8 mouse cellular contexts compared by ENCODE assay signal in the genomic region with DNA sequence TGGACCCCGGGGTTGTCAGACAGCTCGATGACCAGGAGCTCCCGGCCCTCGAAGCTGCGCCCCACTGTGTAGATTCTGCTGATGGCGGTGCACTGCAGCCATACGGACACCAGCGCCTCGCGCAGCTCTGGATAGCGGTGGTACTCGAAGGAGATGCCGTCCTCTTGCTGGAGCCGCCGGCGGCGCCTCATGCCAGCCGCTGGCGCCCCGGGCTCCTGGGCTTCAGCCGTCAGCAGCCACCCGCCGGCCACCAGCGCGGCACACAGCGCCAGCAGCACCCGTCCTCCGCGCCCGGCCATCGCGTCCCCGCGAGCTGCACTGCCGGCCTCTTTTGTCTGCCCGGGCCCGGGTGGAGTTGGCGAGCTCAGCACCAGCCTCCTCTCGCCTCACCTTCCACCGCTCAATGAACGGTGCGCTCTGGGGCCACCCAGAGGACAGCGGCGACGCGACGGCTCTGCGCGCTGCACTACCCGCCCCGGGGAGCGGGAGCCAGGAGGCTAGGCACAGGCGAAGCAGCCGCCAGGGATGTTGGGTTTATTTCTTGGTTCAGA. TPM values are rescaled to one million over a fixed set of nuclear protein-coding genes. Genes with fewer than 3 reads are reported as not detected.
DNase-seq lines count a peak whose midpoint lies in the region; ATAC-seq lines count a peak whose summit lies in the region.

Gene Cpe (minus strand): TSS at position 404 of the 551 bp plus-strand sequence.

- WGBS in intestine, embryonic 14.5 days, result under 1% methylated on average over 53 of the region's 54 CpGs

- peak within 1 kb of the TSS; percentile 72 for H3K27ac ChIP-seq in intestine, embryonic 14.5 days (ENCODE audit: low read depth)

- peak; percentile 84 for DNase-seq in adrenal gland, adult 8-10 months
- peak; percentile 78 for DNase-seq in embryo, embryonic 11.5 days (ENCODE audit: low read depth, low spot score)
- DNase-seq in gastrocnemius, postnatal 4 days (ENCODE audit: low spot score in 2 of 2), result peak; percentile 49 to 78
- DNase-seq in intestine, embryonic 14.5 days (ENCODE audit: low spot score), result peak; percentile 86
- DNase-seq in left cerebral cortex, adult 8-10 months (ENCODE audit: low spot score in 2 of 2), result peak; percentile 79 to 84
- DNase-seq in lung, postnatal 4 days, result peak; percentile 66 to 72
- DNase-seq in right cerebral cortex, postnatal 10 days (ENCODE audit: low spot score in 2 of 2), result peak; percentile 93
- peak; percentile 79 for DNase-seq in yolk sac, embryonic 10.5 days (ENCODE audit: low spot score)

- ATAC-seq in intestine, embryonic 14.5 days (replicated peaks; ENCODE audit: low FRiP score, low TSS enrichment, low read depth), result peak; percentile 97

- peak within 1 kb of the TSS; percentile 79 for H3K9ac ChIP-seq in intestine, embryonic 14.5 days (ENCODE audit: low read length)

- H3K4me3 ChIP-seq in intestine, embryonic 14.5 days (ENCODE audit: low read depth, low read length), result peak within 1 kb of the TSS; percentile 41

- H3K9me3 ChIP-seq in intestine, embryonic 14.5 days (ENCODE audit: control insufficient read depth, low read length), result no peaks in the 10 kb centered on the region

- H3K4me2 ChIP-seq in intestine, embryonic 14.5 days (ENCODE audit: low read length), result peak within 1 kb of the TSS; percentile 50

- H3K4me1 ChIP-seq in intestine, embryonic 14.5 days (replicated peaks; ENCODE audit: control insufficient read depth, insufficient read depth, low read length), result no peaks in the 10 kb centered on the region; the same call in 1 of the 2 replicates

- H3K36me3 ChIP-seq in intestine, embryonic 14.5 days (ENCODE audit: control insufficient read depth, insufficient read depth, low read length), result no peaks in the 10 kb centered on the region

- no peaks in the 10 kb centered on the region for H3K27me3 ChIP-seq in intestine, embryonic 14.5 days (replicated peaks; ENCODE audit: control insufficient read depth, insufficient read depth, low read length)

RNA-seq across cellular contexts. Expression of gene Cpe, which starts in this region (rescaled TPM):
- 1,000 to 10,000 TPM in 2 of 4 experiments, 100 to 1,000 TPM in 2; 953 to 1,190 (median 1,047) TPM for total RNA-seq in adrenal gland, adult 8-10 months (2022)
- 100 to 1,000 TPM in 1 of 2 experiments, 10 to 100 TPM in 1; 96.8 to 101 TPM for total RNA-seq in gastrocnemius, postnatal 4 days (2021)
- 204 and 211 TPM in 2 replicates for polyA plus RNA-seq in intestine, embryonic 14.5 days (2014; fragmentation: Nextera tagmentation; extraction: Ambion mirVana)
- total RNA-seq in left cerebral cortex, adult 8-10 months (2022), result 1,000 to 10,000 TPM; 2,072 to 2,143 (median 2,114) TPM

Comparison
In these comparisons a context has a peak if more than half of its experiments do, and no peak if none do; other contexts are left out.
1. Peak in every context shown above with its lines: DNase-seq, ATAC-seq, H3K4me3 ChIP-seq and H3K27ac ChIP-seq.
2. RNA of gene Cpe (total RNA-seq): 2,072 to 2,143 TPM in left cerebral cortex, adult 8-10 months and 953 to 1,190 TPM in adrenal gland, adult 8-10 months; 96.8 to 101 TPM in gastrocnemius, postnatal 4 days; every median in the first group is over 4 times any median in the second.